ENCODE assay signal across 13 mouse cellular contexts in the genomic region with DNA sequence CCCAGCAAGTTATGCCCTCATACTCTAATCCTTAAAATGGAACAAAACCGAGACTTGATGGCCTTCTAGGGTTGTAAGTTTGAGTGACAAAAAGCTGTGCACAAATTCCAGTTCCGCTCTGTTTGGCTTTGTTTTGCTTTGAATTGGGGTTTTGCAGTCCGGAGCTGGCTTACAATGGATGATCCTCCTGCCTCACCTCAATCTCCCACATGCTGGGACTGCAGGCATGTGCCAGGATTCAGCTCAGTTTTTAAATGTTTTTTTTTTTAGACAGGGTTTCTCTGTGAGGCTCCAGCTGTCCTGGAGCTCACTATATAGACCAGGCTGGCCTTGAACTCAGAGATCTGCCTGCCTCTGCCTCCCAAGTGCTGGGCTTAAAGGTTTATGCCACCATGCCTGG. TPM values are rescaled to one million over a fixed set of nuclear protein-coding genes. Genes with fewer than 3 reads are reported as not detected.
DNase-seq lines count a peak whose midpoint lies in the region; ATAC-seq and TF ChIP-seq lines count a peak whose summit lies in the region.
"Had no signal": no experiment of that assay in that cellular context is flagged by ENCODE, and none has a peak within 500 bp of the region (broad histone marks: within the 10 kb centered on the region; RNA-seq: fewer than 3 reads in every experiment).

No protein-coding gene starts in this region.

- peaks cover 31% of the 10 kb centered on the region; the same call in 1 of the 2 replicates for H3K4me1 ChIP-seq in heart, postnatal 0 days (ENCODE audit: control insufficient read depth, insufficient read depth)
- H3K4me1 ChIP-seq in midbrain, embryonic 10.5 days: peaks cover 15% of the 10 kb centered on the region
- H3K4me1 ChIP-seq in midbrain, embryonic 14.5 days (ENCODE audit: control insufficient read depth, insufficient read depth, low read length): peaks cover 12% of the 10 kb centered on the region; the same call in 1 of the 2 replicates
- no peaks in the 10 kb centered on the region; the same call in 1 of the 2 replicates for H3K4me1 ChIP-seq in hindbrain, embryonic 14.5 days (replicated peaks; ENCODE audit: control insufficient read depth, insufficient read depth, low read length)
- peaks cover 7% of the 10 kb centered on the region; the same call in 1 of the 2 replicates for H3K4me1 ChIP-seq in stomach, embryonic 16.5 days (ENCODE audit: control insufficient read depth, insufficient read depth, low read length)

- no peaks in the 10 kb centered on the region for H3K27me3 ChIP-seq in heart, postnatal 0 days (ENCODE audit: control insufficient read depth, insufficient read depth, low read length)
- no peaks in the 10 kb centered on the region for H3K27me3 ChIP-seq in midbrain, embryonic 10.5 days (ENCODE audit: low read depth, poor library complexity, severe bottlenecking)
- H3K27me3 ChIP-seq in midbrain, embryonic 14.5 days (ENCODE audit: control insufficient read depth, insufficient read depth, low read length): no peaks in the 10 kb centered on the region
- no peaks in the 10 kb centered on the region for H3K27me3 ChIP-seq in hindbrain, embryonic 14.5 days (ENCODE audit: control insufficient read depth, insufficient read depth, low read length)
- H3K27me3 ChIP-seq in stomach, embryonic 16.5 days (ENCODE audit: control insufficient read depth, insufficient read depth, low read length): no peaks in the 10 kb centered on the region
- H3K27me3 ChIP-seq: hindbrain, embryonic 15.5 days had no signal

- no peaks in the 10 kb centered on the region for H3K36me3 ChIP-seq in heart, postnatal 0 days (replicated peaks; ENCODE audit: control insufficient read depth, insufficient read depth, low read length)
- no peaks in the 10 kb centered on the region for H3K36me3 ChIP-seq in midbrain, embryonic 10.5 days
- no peaks in the 10 kb centered on the region for H3K36me3 ChIP-seq in midbrain, embryonic 14.5 days (ENCODE audit: control insufficient read depth, insufficient read depth, low read length)
- no peaks in the 10 kb centered on the region for H3K36me3 ChIP-seq in hindbrain, embryonic 14.5 days (replicated peaks; ENCODE audit: control insufficient read depth, insufficient read depth)
- H3K36me3 ChIP-seq in stomach, embryonic 16.5 days (ENCODE audit: control insufficient read depth, insufficient read depth, low read length): no peaks in the 10 kb centered on the region
- H3K36me3 ChIP-seq: heart, embryonic 10.5 days; hindbrain, embryonic 15.5 days had no signal

- no peak for ATAC-seq in heart, postnatal 0 days (ENCODE audit: insufficient read depth, low read depth)
- ATAC-seq in midbrain, embryonic 14.5 days (ENCODE audit: low FRiP score, low TSS enrichment): no peak
- no peak for ATAC-seq in hindbrain, embryonic 14.5 days (ENCODE audit: low FRiP score)
- no peak for ATAC-seq in stomach, embryonic 16.5 days (ENCODE audit: insufficient read depth, low FRiP score)
- ATAC-seq: liver, postnatal 0 days; Patski had no signal

- H3K4me3 ChIP-seq in heart, postnatal 0 days (ENCODE audit: low read depth, low read length): no peak overlapping the region
- H3K4me3 ChIP-seq in midbrain, embryonic 10.5 days: no peak overlapping the region
- H3K4me3 ChIP-seq in midbrain, embryonic 14.5 days (replicated peaks; ENCODE audit: low read depth, low read length): no peak overlapping the region
- H3K4me3 ChIP-seq in hindbrain, embryonic 14.5 days (replicated peaks; ENCODE audit: low read length): no peak overlapping the region
- no peak overlapping the region for H3K4me3 ChIP-seq in stomach, embryonic 16.5 days (replicated peaks; ENCODE audit: low read length)
- H3K4me3 ChIP-seq: heart, embryonic 10.5 days; hindbrain, embryonic 15.5 days had no signal

- H3K9me3 ChIP-seq in heart, postnatal 0 days (replicated peaks; ENCODE audit: control insufficient read depth, low read length): peaks cover 6% of the 10 kb centered on the region; the same call in 1 of the 2 replicates
- no peaks in the 10 kb centered on the region for H3K9me3 ChIP-seq in midbrain, embryonic 10.5 days (replicated peaks)
- H3K9me3 ChIP-seq in midbrain, embryonic 14.5 days (ENCODE audit: control insufficient read depth, low read length): no peaks in the 10 kb centered on the region
- no peaks in the 10 kb centered on the region for H3K9me3 ChIP-seq in hindbrain, embryonic 14.5 days (ENCODE audit: control insufficient read depth, low read length)
- H3K9me3 ChIP-seq in stomach, embryonic 16.5 days (replicated peaks; ENCODE audit: control insufficient read depth, low read length): no peaks in the 10 kb centered on the region
- H3K9me3 ChIP-seq: hindbrain, embryonic 15.5 days had no signal

- no peak for TF ChIP-seq EP300 in heart, postnatal 0 days (IDR thresholded peaks at IDR 0.05; ENCODE audit: low read depth)

- H3K27ac ChIP-seq in heart, postnatal 0 days (ENCODE audit: low read depth): no peak overlapping the region
- H3K27ac ChIP-seq in midbrain, embryonic 10.5 days (replicated peaks): peak overlapping the region; percentile 23
- H3K27ac ChIP-seq in midbrain, embryonic 14.5 days (replicated peaks; ENCODE audit: low read depth, low read length): no peak overlapping the region
- H3K27ac ChIP-seq in hindbrain, embryonic 14.5 days: peak overlapping the region; percentile 38; the same call in 1 of the 2 replicates
- peak overlapping the region; percentile 64 for H3K27ac ChIP-seq in stomach, embryonic 16.5 days (ENCODE audit: low read length)
- H3K27ac ChIP-seq: heart, embryonic 10.5 days had no signal

- H3K4me2 ChIP-seq in heart, postnatal 0 days (ENCODE audit: low read depth, low read length): 0 out of 2 replicates have a peak overlapping the region, but pooled peaks have one; percentile 2
- no peak overlapping the region for H3K4me2 ChIP-seq in midbrain, embryonic 14.5 days (ENCODE audit: low read length)
- no peak overlapping the region for H3K4me2 ChIP-seq in hindbrain, embryonic 14.5 days (replicated peaks)
- 0 out of 2 replicates have a peak overlapping the region, but pooled peaks have one; percentile 31 for H3K4me2 ChIP-seq in stomach, embryonic 16.5 days (ENCODE audit: low read depth, low read length)
- H3K4me2 ChIP-seq: hindbrain, embryonic 15.5 days had no signal

- WGBS in heart, postnatal 0 days: 78% methylated on average over 3 of the region's 3 CpGs
- 62% methylated on average over 3 of the region's 3 CpGs for WGBS in midbrain, embryonic 10.5 days
- 33% methylated on average over 3 of the region's 3 CpGs for WGBS in midbrain, embryonic 14.5 days
- 61% methylated on average over 3 of the region's 3 CpGs for WGBS in hindbrain, embryonic 14.5 days
- WGBS in stomach, embryonic 16.5 days: 58% methylated on average over 3 of the region's 3 CpGs

- intact Hi-C loops in heart, postnatal 10 days (cut with DNase I): loop anchor here (5.0 kb wide), 1 partner anchor 60 kb away; no protein-coding TSS in a partner anchor

- TF ChIP-seq CTCF in heart, postnatal 0 days (IDR thresholded peaks at IDR 0.05; ENCODE audit: low read depth): no peak

- no peak overlapping the region for H3K9ac ChIP-seq in heart, postnatal 0 days (replicated peaks; ENCODE audit: low read depth, low read length)
- H3K9ac ChIP-seq in midbrain, embryonic 14.5 days (replicated peaks; ENCODE audit: low read length): no peak overlapping the region
- no peak overlapping the region for H3K9ac ChIP-seq in hindbrain, embryonic 14.5 days
- no peak overlapping the region for H3K9ac ChIP-seq in stomach, embryonic 16.5 days (ENCODE audit: low read length)
- H3K9ac ChIP-seq: hindbrain, embryonic 15.5 days; liver, postnatal 0 days had no signal

- DNase-seq in heart, postnatal 0 days (ENCODE audit: low spot score): no peak
- no peak for DNase-seq in heart, postnatal 10 days
- no peak for DNase-seq in midbrain, embryonic 10.5 days (ENCODE audit: low spot score)
- no peak for DNase-seq in midbrain, embryonic 14.5 days
- DNase-seq in hindbrain, embryonic 14.5 days (ENCODE audit: low spot score): no peak
- no peak for DNase-seq in layer of hippocampus, postnatal 14 days (ENCODE audit: low spot score in 2 of 2)
- DNase-seq: liver, postnatal 0 days; thymus, postnatal 14 days had no signal

RNA-seq across cellular contexts. Expression of a gene that starts 23.3 kb away (rescaled TPM):
- 94.7 and 105 TPM in 2 replicates for total RNA-seq in heart, postnatal 0 days (2014; rRNA removed; ENCODE audit: low replicate concordance)
- polyA plus RNA-seq in heart, postnatal 0 days (2015; fragmentation: Nextera tagmentation; extraction: Ambion mirVana): 72.9 and 81.0 TPM in 2 replicates
- total RNA-seq in heart, postnatal 10 days (2021): 100 to 1,000 TPM; 123 to 153 TPM
- polyA plus RNA-seq in midbrain, embryonic 10.5 days (2016; fragmentation: Nextera tagmentation; extraction: Ambion mirVana): 21.6 and 25.7 TPM in 2 replicates
- 18.9 and 26.7 TPM in 2 replicates for polyA plus RNA-seq in midbrain, embryonic 14.5 days (2014; fragmentation: Nextera tagmentation; extraction: Ambion mirVana)
- 32.9 and 37.6 TPM in 2 replicates for polyA plus RNA-seq in hindbrain, embryonic 14.5 days (2014; fragmentation: Nextera tagmentation; extraction: Ambion mirVana)
- polyA plus RNA-seq in stomach, embryonic 16.5 days (2015; fragmentation: Nextera tagmentation; extraction: Ambion mirVana): 68.1 and 71.3 TPM in 2 replicates
- 10 to 100 TPM; 34.0 to 35.7 TPM for total RNA-seq in layer of hippocampus, postnatal 14 days (2021)
- total RNA-seq: CH12.LX had no signal

Comparison
In these comparisons a context has a peak if more than half of its experiments do, and no peak if none do; other contexts are left out.
1. H3K27ac ChIP-seq: peak in midbrain, embryonic 10.5 days (single experiment), hindbrain, embryonic 14.5 days (single experiment) and stomach, embryonic 16.5 days (single experiment); none in heart, postnatal 0 days (single experiment) and midbrain, embryonic 14.5 days (single experiment).
2. H3K4me2 ChIP-seq: peak in heart, postnatal 0 days (single experiment) and stomach, embryonic 16.5 days (single experiment); none in midbrain, embryonic 14.5 days (single experiment) and hindbrain, embryonic 14.5 days (single experiment).